Mouse (Mus musculus): Measurements from ENCODE around the gene Angptl4. TPM values are rescaled to one million over a fixed set of nuclear protein-coding genes. Genes with fewer than 3 reads are reported as not detected.

Angptl4 gene
- polyA plus RNA-seq, 1 experiment from 2014 or later: 21.4 TPM

DNA sequence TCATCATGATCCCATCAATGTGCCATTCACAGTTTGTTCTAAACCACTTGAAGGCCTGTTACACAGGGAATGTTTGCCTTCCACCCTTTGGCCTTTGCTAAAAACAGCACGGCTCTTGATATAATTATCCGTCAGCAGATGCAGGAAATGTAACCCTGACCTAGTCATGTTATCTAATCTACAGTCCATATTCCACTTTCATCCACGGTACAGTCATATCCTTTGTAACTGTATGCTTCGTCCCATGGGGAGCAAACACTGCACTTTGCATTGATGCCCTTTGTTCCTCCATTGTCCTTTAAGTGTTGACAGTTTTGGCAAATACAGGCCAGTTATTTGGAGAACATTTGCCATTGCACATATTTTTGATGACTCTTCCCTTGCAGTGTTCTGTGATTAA is 7.1 kb upstream of the Angptl4 start:
- no peaks in the 10 kb centered on the region for H3K36me3 ChIP-seq (replicated peaks)
- no peak overlapping the region for H3K4me3 ChIP-seq
- no peaks in the 10 kb centered on the region for H3K27me3 ChIP-seq (ENCODE audit: poor library complexity, severe bottlenecking)
- WGBS: 85% methylated on average over 4 of the region's 4 CpGs
- peaks cover 11% of the 10 kb centered on the region for H3K4me1 ChIP-seq
- no peak overlapping the region for H3K27ac ChIP-seq
- DNase-seq (ENCODE audit: extremely low spot score, low spot score): no peak
- no peaks in the 10 kb centered on the region for H3K9me3 ChIP-seq

DNA sequence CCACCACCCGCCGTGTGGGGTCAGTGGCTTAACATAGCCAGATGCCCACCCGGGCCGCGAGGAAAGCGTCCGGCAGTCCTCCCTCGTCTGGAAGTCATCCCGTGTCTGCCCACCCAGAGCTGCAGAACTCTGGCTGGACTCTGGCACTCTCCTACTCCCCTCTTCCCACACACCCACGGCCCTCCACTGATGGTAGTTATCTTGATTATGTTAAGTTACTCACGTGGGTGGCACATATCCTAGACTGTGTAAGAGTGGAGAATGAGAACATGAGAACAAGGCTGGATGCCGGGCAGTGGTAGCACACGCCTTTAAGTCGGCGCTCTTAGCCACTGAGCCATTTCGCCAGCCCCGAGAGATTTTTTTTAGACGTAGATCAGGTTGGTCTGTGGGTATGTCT is 4.7 kb upstream of the Angptl4 start:
- no peak for DNase-seq (ENCODE audit: extremely low spot score, low spot score)
- peaks cover 11% of the 10 kb centered on the region for H3K27me3 ChIP-seq (ENCODE audit: poor library complexity, severe bottlenecking)
- no peaks in the 10 kb centered on the region for H3K36me3 ChIP-seq (replicated peaks)
- no peak overlapping the region for H3K4me3 ChIP-seq
- WGBS: 84% methylated on average over 18 of the region's 18 CpGs
- H3K9me3 ChIP-seq: no peaks in the 10 kb centered on the region
- peaks cover 25% of the 10 kb centered on the region for H3K4me1 ChIP-seq
- 0 out of 2 replicates have a peak overlapping the region, but pooled peaks have one; percentile 51 for H3K27ac ChIP-seq

DNA sequence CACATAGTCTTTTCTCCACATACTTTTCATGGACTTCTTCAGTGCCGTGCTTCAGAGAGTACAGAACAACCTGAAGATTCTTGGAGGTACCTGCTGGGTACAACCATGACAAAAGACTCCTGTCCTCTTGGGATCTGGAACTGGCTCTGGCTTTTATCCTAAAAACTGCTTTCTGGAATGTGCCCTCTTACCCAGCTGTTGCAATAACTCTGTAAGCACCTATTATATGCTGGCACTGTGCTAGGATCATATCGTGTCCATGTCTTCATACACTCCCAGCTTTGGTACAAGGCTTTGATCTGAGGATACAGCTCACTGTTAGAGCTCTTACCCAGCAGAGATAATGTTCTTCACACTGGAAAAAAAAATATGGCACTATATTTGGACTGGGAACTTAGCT is 3.3 kb upstream of the Angptl4 start:
- H3K4me3 ChIP-seq: no peak overlapping the region
- 88% methylated on average over 2 of the region's 2 CpGs for WGBS
- H3K27ac ChIP-seq: no peak overlapping the region
- no peaks in the 10 kb centered on the region for H3K36me3 ChIP-seq (replicated peaks)
- DNase-seq (ENCODE audit: extremely low spot score, low spot score): no peak
- H3K9me3 ChIP-seq: no peaks in the 10 kb centered on the region
- peaks cover 39% of the 10 kb centered on the region for H3K4me1 ChIP-seq
- peaks cover 18% of the 10 kb centered on the region for H3K27me3 ChIP-seq (ENCODE audit: poor library complexity, severe bottlenecking)

DNA sequence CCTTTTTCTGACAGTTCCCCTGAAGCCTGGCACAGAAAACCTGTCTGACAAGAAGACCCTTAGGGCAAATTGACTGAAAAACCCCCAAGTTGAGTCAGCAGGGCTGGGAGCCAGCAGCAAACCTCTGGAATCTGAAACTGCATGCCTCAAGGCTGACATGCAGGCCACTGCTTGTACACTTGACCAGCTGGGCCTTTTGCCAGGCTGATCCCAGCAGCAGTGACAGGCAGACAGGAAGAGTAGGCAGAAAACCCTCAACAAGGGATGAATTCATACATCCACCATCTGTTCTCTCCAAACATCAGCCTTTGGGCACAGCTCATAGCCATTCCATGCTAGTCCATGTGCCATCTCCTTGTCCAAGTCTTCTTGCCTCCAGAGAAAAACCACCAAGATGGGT is 1.8 kb upstream of the Angptl4 start:
- Histone ChIP-seq H3K27ac (no peak overlapping the region), H3K9me3 (no peaks in the 10 kb centered on the region), H3K4me1 (peaks cover 55% of the 10 kb centered on the region), H3K36me3 (replicated peaks) (peaks cover 5% of the 10 kb centered on the region; the same call in 1 of the 2 replicates), H3K27me3 (ENCODE audit: poor library complexity, severe bottlenecking) (peaks cover 18% of the 10 kb centered on the region), H3K4me3 (no peak overlapping the region)
- DNase-seq (ENCODE audit: extremely low spot score, low spot score): no peak

DNA sequence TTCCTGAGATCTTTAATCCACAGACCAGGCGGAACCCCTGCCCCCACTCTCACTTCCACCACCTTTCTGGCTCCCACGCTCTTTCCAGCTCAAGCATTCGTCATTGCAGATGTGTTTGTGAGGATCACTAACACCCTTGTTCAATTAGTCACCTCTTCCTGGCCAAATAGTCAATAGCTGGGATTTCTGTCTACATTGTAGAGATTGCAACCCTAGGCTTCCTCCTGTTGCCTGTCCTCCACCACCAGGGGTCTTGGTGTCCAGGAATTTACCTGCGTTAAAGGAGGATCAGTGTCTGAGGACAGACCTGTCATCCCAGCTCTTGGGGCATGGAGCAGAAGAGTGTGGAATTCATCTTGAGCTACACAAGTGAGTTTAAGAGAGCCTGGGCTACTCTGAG is 437 bp upstream of the Angptl4 start:
- Histone ChIP-seq H3K4me1 (peaks cover 56% of the 10 kb centered on the region), H3K4me3 (peak overlapping the region; percentile 62), H3K9me3 (no peaks in the 10 kb centered on the region), H3K27ac (peak overlapping the region; percentile 87), H3K27me3 (ENCODE audit: poor library complexity, severe bottlenecking) (peaks cover 18% of the 10 kb centered on the region), H3K36me3 (replicated peaks) (peaks cover 18% of the 10 kb centered on the region)
- 34% methylated on average over 4 of the region's 4 CpGs for WGBS
- no peak for DNase-seq (ENCODE audit: extremely low spot score, low spot score)

DNA sequence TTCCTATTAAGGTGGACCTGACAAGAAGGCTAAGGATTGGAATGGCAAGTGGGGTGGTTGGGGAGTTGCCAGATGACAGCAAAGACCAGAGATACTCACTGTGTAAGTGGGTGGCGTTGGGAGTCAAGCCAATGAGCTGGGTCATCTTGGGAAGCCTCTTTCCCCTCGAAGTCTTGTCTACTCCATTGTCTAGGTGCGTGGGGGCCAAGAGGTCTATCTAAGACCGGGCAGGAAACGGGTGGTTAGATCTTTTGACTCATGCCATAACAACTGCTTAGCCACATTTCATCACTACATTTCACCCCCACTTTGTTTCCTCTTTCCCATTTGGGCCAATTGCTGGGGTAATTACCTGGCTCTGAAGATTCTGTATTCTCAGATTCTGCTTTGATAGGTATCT is 1.2 kb downstream of the Angptl4 start:
- Histone ChIP-seq H3K4me3 (peak overlapping the region; percentile 62), H3K4me1 (peaks cover 48% of the 10 kb centered on the region), H3K27me3 (ENCODE audit: poor library complexity, severe bottlenecking) (peaks cover 18% of the 10 kb centered on the region), H3K36me3 (replicated peaks) (peaks cover 35% of the 10 kb centered on the region), H3K9me3 (no peaks in the 10 kb centered on the region), H3K27ac (peak overlapping the region; percentile 87)
- DNase-seq (ENCODE audit: extremely low spot score, low spot score): no peak
- WGBS: 91% methylated on average over 5 of the region's 5 CpGs

DNA sequence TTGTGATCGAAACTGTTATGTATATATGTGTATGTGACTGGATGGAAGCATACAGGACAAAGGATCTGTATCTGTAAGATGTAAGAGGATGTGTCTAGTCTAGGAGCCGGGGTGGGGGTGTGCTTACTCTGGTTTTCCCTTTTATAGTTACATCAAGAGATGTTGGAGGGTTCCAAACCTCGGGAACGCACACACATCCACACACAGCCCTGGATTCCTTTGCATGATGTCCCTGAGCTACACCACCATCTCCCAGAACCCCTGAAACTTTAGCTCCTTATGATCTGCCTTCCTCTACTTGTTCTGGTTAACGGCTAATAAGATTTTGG is 1.7 kb downstream of the Angptl4 start:
- peak overlapping the region; percentile 87; the same call in 1 of the 2 replicates for H3K27ac ChIP-seq
- peaks cover 45% of the 10 kb centered on the region for H3K4me1 ChIP-seq

DNA sequence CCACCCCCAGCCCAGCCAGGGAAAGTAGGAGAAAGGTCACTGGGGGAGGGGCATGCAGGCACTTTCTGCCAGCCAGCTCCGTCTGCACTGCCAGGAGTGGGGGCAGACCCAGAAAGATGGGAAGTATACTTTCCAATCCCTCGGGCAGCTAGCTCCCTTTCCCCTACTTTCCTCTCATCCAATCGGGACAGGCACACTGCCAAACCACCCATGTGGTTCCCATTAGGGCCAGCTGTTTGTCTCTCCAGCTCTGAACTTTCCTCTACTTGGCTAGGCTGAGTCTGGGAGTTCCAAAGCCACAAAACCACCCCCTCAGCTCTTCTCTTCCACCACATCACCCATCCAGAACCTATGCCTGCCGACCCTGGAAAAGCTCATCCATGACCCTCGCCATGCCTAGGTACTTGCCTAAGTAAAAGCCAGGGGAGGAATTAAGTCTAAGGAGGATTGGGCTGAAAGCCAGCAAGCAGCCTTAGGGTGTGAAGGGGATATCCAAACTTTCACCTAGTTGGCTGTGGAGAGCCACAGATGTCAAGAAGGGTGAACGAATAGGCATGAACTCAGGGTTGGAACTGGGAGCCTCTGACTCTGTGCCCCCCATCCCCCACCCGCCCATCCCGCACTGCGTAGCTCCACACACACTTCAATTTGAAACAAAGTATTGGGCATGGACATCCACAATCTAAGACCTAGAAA is 2.2 kb downstream of the Angptl4 start:
- Histone ChIP-seq H3K9me3 (no peaks in the 10 kb centered on the region), H3K36me3 (replicated peaks) (peaks cover 44% of the 10 kb centered on the region), H3K4me1 (peaks cover 45% of the 10 kb centered on the region), H3K4me3 (peak overlapping the region; percentile 62), H3K27me3 (ENCODE audit: poor library complexity, severe bottlenecking) (peaks cover 18% of the 10 kb centered on the region), H3K27ac (peak overlapping the region; percentile 87)
- peak; percentile 67 for DNase-seq (ENCODE audit: extremely low spot score, low spot score)
- WGBS: 52% methylated on average over 9 of the region's 9 CpGs

More for the DNA sequence above, 1.7 kb downstream of the Angptl4 start:
- Histone ChIP-seq H3K36me3 (replicated peaks) (peaks cover 40% of the 10 kb centered on the region), H3K4me3 (peak overlapping the region; percentile 62), H3K9me3 (no peaks in the 10 kb centered on the region), H3K27me3 (ENCODE audit: poor library complexity, severe bottlenecking) (peaks cover 18% of the 10 kb centered on the region)
- DNase-seq (ENCODE audit: extremely low spot score, low spot score): no peak
- WGBS: 93% methylated on average over 5 of the region's 5 CpGs

DNA sequence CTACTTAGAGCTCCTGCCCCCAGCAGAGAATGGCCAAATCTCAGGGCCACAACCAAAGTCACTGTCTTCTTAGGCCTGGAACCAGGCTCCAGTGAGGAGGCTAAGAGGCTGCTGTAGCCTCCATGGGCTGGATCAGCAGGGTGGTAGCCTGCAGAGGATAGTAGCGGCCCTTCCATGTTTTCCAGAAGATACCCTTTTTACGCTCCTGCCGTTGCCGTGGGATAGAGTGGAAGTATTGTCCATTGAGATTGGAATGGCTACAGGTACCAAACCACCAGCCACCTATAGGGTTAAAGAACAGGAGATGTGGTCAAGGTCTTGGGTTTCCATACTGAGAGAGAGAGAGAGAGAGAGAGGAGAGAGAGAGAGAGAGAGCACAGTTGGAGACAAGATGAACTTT is 6.3 kb downstream of the Angptl4 start:
- peaks cover 44% of the 10 kb centered on the region for H3K36me3 ChIP-seq (replicated peaks)
- DNase-seq (ENCODE audit: extremely low spot score, low spot score): no peak
- no peak overlapping the region for H3K27ac ChIP-seq
- peaks cover 20% of the 10 kb centered on the region for H3K4me1 ChIP-seq
- H3K9me3 ChIP-seq: no peaks in the 10 kb centered on the region
- WGBS: 95% methylated on average over 4 of the region's 4 CpGs
- 0 out of 2 replicates have a peak, but pooled peaks cover 1% of the 10 kb centered on the region for H3K27me3 ChIP-seq (ENCODE audit: poor library complexity, severe bottlenecking)
- H3K4me3 ChIP-seq: no peak overlapping the region

DNA sequence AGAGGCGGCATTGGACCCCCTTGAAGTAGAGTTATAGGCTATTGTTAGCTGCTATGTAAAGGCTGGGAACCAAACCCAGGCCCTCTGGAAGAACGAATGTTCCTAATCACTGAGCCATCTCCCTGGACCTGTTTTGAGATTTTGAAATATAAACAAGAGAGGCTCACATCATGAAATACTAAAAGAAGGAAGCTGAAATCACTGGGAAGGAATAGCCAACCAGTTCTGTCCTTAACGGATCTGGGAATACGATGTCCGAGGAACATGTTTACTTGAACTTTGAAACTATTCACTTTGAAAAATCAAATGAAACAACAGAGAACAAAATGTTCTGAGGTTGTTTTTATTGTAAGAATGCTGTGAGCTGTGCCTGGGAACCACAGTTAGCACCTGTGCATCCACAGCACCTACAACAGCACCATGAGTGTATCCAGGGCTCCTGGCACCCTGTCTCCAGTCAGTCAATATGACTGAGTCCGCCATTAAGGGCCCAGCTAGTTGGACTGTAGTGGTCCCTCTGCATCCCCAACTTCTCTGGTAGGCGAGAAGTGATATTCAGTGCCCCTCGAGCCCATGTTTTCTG is 7.0 kb downstream of the Angptl4 start:
- H3K27ac ChIP-seq: no peak overlapping the region
- H3K4me3 ChIP-seq: no peak overlapping the region
- no peaks in the 10 kb centered on the region for H3K27me3 ChIP-seq (ENCODE audit: poor library complexity, severe bottlenecking)
- 94% methylated on average over 8 of the region's 8 CpGs for WGBS
- peaks cover 14% of the 10 kb centered on the region for H3K4me1 ChIP-seq
- H3K36me3 ChIP-seq (replicated peaks): peaks cover 44% of the 10 kb centered on the region
- no peaks in the 10 kb centered on the region for H3K9me3 ChIP-seq
- no peak for DNase-seq (ENCODE audit: extremely low spot score, low spot score)

DNA sequence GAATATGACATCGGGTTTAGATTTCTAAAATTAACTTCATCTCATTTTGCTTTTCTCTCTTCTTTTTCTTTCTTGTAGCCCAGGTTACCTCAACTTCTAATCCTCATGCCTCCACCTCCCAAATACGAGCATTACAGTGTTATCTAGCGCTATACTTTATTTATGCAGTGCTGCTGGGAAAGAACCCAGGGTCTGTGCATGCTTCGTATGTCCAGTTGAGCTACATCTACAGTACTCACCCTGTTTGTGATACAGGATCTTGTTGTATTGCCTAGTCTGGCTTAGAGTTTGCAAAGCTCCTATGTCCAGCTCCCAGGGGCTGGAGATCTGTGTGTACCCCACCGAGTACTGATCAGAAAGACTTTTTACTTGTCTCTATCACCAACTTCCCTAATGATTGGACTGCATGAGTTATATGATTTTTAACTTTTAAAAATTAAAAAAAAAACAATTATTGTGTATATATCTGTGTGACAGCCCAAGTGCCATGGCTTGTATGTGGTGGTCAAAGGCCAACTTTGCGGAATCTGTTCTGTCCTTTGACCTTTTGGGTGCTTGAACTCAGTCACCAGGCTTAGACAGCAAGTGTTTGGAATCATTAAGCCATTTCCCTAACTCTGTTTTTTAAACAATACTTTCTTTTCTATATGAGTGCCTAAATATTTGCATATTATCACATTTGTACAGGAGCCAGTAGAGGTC is 7.6 kb downstream of the Angptl4 start:
- 90% methylated on average over 6 of the region's 6 CpGs for WGBS
- H3K9me3 ChIP-seq: no peaks in the 10 kb centered on the region
- H3K36me3 ChIP-seq (replicated peaks): peaks cover 44% of the 10 kb centered on the region
- H3K4me1 ChIP-seq: peaks cover 8% of the 10 kb centered on the region
- H3K4me3 ChIP-seq: no peak overlapping the region
- no peak for DNase-seq (ENCODE audit: extremely low spot score, low spot score)
- no peaks in the 10 kb centered on the region for H3K27me3 ChIP-seq (ENCODE audit: poor library complexity, severe bottlenecking)
- no peak overlapping the region for H3K27ac ChIP-seq

DNA sequence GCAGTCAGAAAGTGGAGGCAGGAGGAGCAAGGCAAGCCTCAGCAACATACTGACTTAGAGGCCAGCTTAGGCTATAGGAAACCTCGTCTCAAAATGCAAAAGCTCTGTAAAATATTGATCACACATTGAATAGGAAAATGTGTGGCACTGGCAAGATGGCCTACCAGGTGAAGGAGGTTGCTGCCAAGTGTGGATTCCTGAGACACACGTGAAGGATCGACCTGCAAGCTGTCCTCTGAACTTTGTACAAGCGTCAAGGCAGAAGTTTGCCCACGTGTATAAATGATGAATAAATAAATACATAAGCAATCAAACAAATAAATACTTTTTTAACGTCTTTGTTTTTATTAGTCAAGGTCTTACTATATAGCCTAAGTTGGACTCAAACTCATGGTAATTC is 8.2 kb downstream of the Angptl4 start:
- Histone ChIP-seq H3K4me1 (peaks cover 2% of the 10 kb centered on the region), H3K36me3 (replicated peaks) (peaks cover 40% of the 10 kb centered on the region), H3K9me3 (no peaks in the 10 kb centered on the region), H3K4me3 (no peak overlapping the region), H3K27me3 (ENCODE audit: poor library complexity, severe bottlenecking) (no peaks in the 10 kb centered on the region), H3K27ac (no peak overlapping the region)
- DNase-seq (ENCODE audit: extremely low spot score, low spot score): no peak
- 83% methylated on average over 6 of the region's 6 CpGs for WGBS

DNA sequence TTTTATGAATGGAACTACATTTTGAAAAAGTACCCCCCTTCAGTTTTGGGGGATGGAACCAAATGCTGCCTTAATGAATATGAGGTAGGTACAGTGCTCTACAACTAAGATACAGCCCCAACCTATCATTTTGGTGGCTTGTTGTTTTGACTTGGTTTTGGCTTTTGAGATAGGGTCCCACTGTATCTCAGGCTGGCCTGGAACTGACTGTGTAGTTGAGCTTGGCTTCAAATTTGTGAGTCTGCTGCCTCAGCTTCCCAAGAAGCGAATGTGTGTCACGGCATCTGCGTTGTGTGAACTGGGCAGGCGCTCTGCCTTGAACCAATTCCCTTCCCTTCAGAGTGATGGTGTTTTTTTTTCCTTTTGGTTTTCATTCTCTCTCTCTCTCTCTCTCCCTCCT is 10.0 kb downstream of the Angptl4 start:
- no peak overlapping the region for H3K27ac ChIP-seq
- 96% methylated on average over 4 of the region's 4 CpGs for WGBS
- H3K4me1 ChIP-seq: no peaks in the 10 kb centered on the region
- DNase-seq (ENCODE audit: extremely low spot score, low spot score): no peak
- no peaks in the 10 kb centered on the region for H3K9me3 ChIP-seq
- peaks cover 21% of the 10 kb centered on the region for H3K36me3 ChIP-seq (replicated peaks)
- H3K4me3 ChIP-seq: no peak overlapping the region
- no peaks in the 10 kb centered on the region for H3K27me3 ChIP-seq (ENCODE audit: poor library complexity, severe bottlenecking)
